Mouse (Mus musculus) splenic B cell, adult 2 months (primary cell): ENCODE measurements at regions not wholly inside any gene's neighbourhood (a gene's known extent, or its start where the extent isn't known, plus 50 kb on each side); places are given as distances from the start of the nearest gene placed in this dataset.

Experiments
- DNase-seq: peaks from one replicate; pipeline ENCODE4 v3.0.0-alpha.2; 2011; ENCODE audit warnings: low read depth, low spot score
- H3K27me3 ChIP-seq: 2 replicates; pipeline ENCODE4 v1.6.1; 2012; ENCODE audit warnings: mild to moderate bottlenecking, low read length, moderate library complexity, mixed read lengths; ENCODE audit not compliant: control insufficient read depth, poor library complexity, insufficient read depth, severe bottlenecking
- H3K36me3 ChIP-seq: 2 replicates; pipeline ENCODE4 v1.6.1; 2012; ENCODE audit warnings: mild to moderate bottlenecking, low read length, moderate library complexity, mixed read lengths; ENCODE audit not compliant: control insufficient read depth, poor library complexity, insufficient read depth, severe bottlenecking

DNA sequence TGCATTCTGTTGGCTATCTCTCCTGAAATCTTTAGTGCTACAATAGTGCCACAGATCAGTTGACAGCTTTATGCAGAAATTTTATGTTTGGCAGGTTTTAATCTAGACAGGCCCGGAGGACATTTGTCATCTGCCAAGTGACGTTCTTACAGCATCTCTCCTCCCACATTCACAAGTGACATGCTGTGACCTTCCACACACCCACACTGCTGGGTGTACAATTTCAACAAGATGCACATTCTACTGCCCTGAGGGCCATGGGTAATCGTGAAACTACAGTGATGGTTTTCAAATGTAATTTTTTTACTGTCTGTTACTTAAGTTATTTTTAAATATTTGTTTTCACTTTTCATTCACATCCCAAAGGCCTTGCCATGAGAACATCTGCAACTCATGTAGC, 639.2 kb upstream of the Gm11114 start:
- no peaks in the 10 kb centered on the region for H3K27me3 ChIP-seq
- no peak for DNase-seq
- H3K36me3 ChIP-seq, result no peaks in the 10 kb centered on the region

DNA sequence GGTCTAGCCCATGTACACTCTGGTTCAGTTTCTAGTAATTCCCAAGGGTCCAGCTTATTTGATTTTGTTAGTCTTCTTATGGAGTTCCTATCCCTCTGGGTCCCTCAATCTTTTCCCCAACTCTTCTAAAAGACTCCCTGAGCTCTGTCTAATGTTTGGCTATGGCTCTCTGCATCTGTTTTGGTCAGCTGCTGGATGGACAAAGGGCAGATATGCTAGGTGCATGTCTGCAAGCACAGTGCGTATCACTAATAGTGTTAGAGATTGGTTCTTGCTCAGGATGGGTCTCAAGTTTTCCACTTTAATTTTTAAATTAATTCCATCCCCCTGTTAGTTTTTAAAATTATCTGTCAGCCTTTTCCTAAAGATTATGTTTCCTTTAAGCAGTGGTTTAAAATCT, 634.2 kb upstream of the Gm11114 start:
- no peak for DNase-seq
- Histone ChIP-seq H3K36me3 (no peaks in the 10 kb centered on the region), H3K27me3 (no peaks in the 10 kb centered on the region)

DNA sequence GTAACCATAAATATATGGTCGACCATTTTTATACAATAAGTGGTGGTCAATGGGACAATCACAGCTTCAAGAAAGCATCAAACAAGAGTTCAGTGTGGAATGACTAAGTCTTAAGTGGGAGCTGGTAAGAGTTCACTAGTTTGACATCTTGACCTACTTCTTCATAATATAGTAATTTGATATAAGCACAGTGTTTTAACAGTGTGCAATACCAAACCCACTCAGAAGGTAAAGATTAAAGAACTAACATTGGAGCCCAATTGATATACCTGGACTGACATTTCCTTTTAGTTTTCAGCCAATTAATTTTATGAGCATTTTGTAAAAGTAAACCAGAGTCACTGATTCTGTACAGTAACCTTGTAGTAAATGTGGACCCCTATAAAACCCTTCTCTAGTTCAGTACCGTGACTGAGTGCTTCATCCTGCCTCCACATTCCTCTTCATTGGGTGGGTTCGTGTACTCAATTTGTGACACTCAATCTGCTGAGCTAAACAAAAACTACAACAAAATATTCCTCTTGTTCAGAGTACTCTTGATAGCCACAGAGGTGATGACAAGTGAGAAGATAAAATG, 593.9 kb upstream of the Gm11114 start:
- DNase-seq, result no peak
- Histone ChIP-seq H3K36me3 (no peaks in the 10 kb centered on the region), H3K27me3 (no peaks in the 10 kb centered on the region)

DNA sequence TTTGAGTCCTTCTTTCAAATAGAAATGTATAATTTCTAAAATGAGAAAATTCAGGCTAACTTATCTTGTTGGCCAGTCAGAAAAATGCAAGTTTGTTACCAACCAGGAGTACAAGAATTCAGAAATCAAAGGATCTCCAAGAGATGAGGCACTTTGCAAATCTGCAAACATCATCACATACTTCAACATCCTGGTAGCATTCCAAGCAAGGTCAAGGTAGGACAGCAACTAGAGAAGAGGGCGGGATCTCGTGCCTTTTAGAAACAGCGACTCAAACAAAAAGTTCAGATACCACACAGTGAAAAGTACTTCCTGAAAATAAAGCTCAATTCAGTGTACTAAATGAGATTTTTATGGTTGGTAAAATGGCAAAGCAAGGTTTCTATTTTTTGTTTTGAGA, 593.2 kb upstream of the Gm11114 start:
- H3K27me3 ChIP-seq, result no peaks in the 10 kb centered on the region
- H3K36me3 ChIP-seq, result no peaks in the 10 kb centered on the region
- no peak for DNase-seq

DNA sequence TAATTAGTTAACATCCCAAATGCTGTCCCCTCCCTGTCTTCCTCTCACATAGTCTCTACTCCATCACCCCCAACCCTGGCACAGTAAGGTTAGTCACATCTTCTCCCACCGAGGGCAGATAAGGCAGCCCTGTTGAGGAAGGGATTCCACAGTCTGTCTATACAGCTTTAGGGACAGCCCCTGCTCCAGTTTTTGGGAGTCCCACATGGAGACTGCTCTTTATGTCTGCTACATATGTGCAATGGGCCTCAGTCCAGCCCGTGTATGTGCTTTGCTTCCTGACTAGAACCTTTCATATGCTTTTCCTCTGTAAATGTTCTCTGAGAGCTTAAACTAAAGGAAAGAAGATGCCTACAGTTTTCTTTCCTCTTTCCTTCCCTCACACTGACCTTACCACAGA, 592.1 kb upstream of the Gm11114 start:
- DNase-seq, result no peak
- Histone ChIP-seq H3K36me3 (no peaks in the 10 kb centered on the region), H3K27me3 (no peaks in the 10 kb centered on the region)

DNA sequence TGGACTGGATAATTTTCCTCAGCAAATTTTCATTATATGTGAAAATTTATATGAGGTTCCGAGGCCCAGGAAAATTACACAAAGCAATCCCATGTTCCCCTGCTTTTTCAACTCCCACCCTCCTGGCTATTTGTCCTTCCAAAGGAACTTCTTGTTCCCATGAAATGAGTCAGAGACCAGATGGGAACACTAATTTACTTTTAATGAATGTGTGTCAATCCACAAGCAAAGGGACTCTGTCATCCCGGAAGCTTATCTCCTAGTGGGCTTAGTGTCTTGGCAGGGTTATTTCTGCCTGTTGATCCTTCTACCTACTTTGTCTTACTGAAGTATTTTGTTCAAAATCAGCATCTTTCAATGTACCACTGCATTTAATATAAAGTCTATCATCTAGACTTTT, 573.3 kb upstream of the Gm11114 start:
- no peaks in the 10 kb centered on the region for H3K27me3 ChIP-seq
- H3K36me3 ChIP-seq, result no peaks in the 10 kb centered on the region
- no peak for DNase-seq

DNA sequence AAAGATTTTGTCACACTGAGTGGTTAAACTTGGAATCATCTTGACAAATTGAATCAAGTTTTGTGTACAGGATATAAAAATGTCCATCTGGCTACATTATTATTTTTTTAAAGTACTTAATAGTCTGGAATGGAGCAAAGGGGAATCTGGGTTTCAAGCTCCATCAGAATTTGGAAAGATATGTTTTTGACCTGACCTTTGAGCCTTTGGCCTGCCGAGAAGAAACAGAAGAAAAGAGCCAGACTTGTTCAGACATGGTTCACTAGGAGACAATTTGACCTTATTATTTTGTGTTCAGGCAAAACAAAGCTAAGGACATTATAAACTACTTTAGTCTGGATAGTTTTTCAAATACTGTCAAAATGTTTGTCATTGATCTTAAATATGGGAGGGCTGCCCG, 572.2 kb upstream of the Gm11114 start:
- Histone ChIP-seq H3K36me3 (no peaks in the 10 kb centered on the region), H3K27me3 (no peaks in the 10 kb centered on the region)
- DNase-seq, result no peak

DNA sequence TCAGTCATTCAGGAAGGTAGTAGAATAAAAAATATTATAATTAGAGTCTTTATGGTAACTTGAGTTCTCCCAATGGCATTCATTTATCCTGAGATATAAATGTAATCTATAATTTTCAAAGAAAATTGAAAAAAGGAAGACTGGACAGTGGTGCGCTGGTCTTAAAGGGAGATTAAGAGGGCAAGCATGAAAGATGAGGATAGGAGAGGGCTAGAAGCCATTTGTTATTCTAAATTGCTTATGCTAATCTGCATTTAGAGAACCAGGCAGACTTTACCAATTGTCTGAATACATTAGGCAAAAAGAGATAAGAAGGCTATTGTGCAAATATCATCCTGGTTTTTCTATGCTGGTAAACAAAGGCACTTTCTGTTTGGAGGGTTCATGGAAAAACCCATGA, 558.2 kb upstream of the Gm11114 start:
- Histone ChIP-seq H3K27me3 (no peaks in the 10 kb centered on the region), H3K36me3 (no peaks in the 10 kb centered on the region)
- no peak for DNase-seq

DNA sequence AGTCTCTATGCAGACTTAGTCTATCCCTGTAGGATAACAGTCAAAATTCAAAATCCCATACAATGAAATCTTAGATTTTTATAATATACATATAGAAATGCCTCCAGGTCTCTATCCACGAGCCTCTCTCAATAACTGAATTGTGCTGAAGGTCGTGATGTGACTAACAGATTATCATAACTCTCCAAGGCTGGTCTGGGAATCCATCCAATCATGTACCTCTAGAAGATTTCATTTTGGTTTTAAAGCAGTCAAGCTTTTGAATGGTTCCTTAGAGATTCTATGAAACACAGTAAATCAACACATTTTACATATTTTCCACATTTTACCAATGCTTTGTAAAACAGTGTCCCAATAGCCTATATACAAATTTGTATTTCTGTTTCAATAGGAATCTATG, 557.7 kb upstream of the Gm11114 start:
- H3K36me3 ChIP-seq, result no peaks in the 10 kb centered on the region
- H3K27me3 ChIP-seq, result no peaks in the 10 kb centered on the region
- no peak for DNase-seq

DNA sequence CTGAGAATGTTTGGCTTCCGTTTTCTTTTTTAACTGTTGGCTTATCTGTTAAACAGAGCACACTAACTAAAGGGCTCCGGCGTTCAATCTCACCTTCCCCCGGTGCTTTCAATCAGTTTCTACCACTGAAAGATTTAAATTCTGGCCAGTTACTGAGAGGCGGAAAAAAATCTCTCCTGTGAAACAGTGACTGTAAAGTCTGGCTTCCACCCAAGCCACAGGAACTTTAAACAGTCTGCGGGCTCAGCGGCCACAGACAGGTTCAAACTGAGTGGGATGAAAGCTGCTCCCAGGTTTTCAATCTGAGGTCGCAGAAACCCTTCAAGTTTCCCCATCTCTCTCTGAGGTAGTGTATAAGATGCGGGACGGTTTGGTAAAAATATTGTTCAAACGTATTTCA, 538.2 kb upstream of the Gm11114 start:
- H3K36me3 ChIP-seq, result no peaks in the 10 kb centered on the region
- H3K27me3 ChIP-seq, result no peaks in the 10 kb centered on the region
- no peak for DNase-seq

DNA sequence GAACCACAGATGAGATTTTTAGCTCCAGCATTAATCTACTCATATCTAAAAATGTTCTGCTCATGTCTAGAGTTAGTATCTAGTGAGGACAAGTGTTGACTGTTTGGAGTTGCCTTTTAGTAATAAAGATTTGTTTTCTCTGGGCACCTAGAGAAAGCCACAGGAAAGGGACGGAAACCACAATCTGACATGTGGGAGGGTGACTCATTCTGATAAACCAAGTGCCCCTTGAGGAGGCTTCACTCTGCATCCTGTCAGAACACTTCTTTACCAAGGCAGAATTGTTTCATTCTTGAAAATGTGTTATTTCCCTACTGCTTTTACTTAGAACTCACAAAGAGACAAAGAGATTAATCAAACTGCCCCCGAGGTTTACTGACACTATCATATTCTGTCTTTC, 537.4 kb upstream of the Gm11114 start:
- Histone ChIP-seq H3K36me3 (no peaks in the 10 kb centered on the region), H3K27me3 (no peaks in the 10 kb centered on the region)
- no peak for DNase-seq

DNA sequence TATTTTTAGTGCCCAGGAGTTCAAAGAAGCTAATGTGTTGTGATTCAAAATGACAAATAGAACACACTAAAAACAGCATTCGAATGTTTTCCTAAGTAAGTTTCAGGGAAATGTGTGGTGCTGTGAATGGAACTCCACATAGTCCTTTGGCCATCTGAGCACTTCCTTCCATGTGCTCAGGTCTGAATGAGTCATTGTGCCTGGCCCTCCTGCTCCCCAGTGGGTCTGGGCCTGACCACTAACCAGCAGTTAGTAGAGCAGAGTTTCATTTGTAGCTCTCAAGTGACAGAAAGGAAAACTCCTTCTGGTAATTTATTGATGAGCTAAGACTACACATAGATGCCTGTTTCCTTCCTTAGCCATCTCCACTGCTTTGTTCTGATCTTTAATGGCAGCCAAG, 533.4 kb upstream of the Gm11114 start:
- no peaks in the 10 kb centered on the region for H3K36me3 ChIP-seq
- DNase-seq, result no peak
- no peaks in the 10 kb centered on the region for H3K27me3 ChIP-seq

DNA sequence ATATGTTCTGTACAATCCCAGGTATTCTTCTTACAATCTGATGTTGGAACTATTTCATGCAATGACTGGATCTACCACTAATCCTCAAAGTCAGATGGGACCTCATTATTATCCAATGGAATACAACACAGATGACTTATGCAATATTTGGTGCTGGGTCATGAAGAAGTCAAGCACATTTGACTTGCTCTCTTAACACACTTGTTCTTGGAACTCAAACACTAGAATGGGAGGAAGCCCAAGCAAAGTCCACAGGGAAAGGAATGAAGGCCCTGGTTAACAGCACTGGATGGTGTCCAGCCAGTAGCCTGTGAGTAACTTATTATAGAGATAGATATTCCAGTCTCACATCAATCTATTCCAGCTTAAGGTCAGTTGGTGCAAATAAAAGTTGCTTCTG, 486.8 kb upstream of the Gm11114 start:
- H3K27me3 ChIP-seq, result no peaks in the 10 kb centered on the region
- DNase-seq, result no peak
- H3K36me3 ChIP-seq, result no peaks in the 10 kb centered on the region

DNA sequence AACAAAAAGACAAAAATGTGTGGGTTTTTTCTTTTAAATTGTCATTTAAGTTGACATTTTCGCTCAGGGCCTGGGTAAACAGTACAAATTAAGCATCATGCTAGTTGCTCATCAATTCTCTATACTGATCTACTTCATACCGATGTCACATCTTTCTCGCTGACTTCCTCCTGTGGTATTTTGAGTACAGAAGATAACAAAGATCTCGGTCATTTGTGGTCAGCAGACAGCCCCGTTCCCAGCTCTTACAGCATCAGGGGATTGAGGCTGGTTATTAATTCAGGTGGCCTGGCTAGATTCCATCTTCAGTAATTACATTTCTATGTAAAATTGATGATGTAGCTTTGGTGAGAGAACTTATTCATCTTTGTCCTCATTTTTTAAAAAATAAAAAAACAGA, 483.6 kb upstream of the Gm11114 start:
- DNase-seq, result no peak
- no peaks in the 10 kb centered on the region for H3K36me3 ChIP-seq
- H3K27me3 ChIP-seq, result no peaks in the 10 kb centered on the region

DNA sequence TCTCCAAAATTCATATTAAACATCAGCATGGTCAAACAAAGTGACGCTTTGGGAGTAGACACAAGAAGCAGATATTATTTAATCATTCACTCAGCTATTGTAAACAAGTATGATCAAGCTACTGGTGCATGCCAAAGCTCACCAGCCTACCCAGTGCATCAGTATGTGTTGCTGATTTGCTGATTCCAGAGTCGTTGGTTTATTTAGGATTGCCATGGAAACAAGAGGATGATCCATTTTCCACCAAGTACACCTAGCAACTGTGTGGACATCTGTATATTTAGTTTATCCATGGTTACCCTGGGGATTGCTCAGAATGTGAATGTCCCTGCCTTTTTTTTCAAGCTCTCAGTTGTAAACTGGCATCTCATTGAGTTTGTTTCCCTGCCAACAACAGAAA, 481.9 kb upstream of the Gm11114 start:
- no peak for DNase-seq
- Histone ChIP-seq H3K36me3 (no peaks in the 10 kb centered on the region), H3K27me3 (no peaks in the 10 kb centered on the region)

DNA sequence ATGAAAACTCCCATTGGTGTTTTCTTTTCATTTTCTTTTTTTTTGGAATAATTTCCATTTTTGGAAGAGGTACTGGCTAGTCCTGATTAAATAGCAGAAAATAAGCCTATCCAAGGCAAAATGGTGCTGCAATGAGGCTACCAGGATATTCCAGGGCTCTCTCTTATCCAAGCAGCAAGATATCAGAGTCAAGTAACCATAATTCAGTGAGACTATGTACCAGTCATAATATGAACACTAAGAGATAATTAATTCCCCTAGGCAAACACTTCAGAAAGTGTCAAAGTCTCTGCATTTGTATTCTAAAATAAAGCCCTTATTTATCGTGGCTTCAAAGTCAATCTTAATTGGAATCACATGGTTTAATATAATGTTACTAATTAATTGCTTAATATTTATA, 475.1 kb upstream of the Gm11114 start:
- DNase-seq, result no peak
- H3K36me3 ChIP-seq, result no peaks in the 10 kb centered on the region

More for the DNA sequence above, 475.1 kb upstream of the Gm11114 start:
- H3K27me3 ChIP-seq, result no peaks in the 10 kb centered on the region
